Mouse (Mus musculus) liver, adult 2 months (tissue): Measurements from ENCODE around the gene Gskip.

Experiments used
- CTCF ChIP-seq: fragments of 200-500 bp; IDR thresholded peaks from 2 replicates; pipeline ENCODE4 v1.5.1; 2011; ENCODE audit warnings: low read depth, low read length, control low read depth
- POLR2A ChIP-seq: fragments of 200-500 bp; IDR thresholded peaks from 2 replicates; pipeline ENCODE4 v1.6.1; 2011; ENCODE audit warnings: low read length, control low read depth; ENCODE audit not compliant: insufficient read depth; ENCODE audit errors: extremely low read depth

DNA sequence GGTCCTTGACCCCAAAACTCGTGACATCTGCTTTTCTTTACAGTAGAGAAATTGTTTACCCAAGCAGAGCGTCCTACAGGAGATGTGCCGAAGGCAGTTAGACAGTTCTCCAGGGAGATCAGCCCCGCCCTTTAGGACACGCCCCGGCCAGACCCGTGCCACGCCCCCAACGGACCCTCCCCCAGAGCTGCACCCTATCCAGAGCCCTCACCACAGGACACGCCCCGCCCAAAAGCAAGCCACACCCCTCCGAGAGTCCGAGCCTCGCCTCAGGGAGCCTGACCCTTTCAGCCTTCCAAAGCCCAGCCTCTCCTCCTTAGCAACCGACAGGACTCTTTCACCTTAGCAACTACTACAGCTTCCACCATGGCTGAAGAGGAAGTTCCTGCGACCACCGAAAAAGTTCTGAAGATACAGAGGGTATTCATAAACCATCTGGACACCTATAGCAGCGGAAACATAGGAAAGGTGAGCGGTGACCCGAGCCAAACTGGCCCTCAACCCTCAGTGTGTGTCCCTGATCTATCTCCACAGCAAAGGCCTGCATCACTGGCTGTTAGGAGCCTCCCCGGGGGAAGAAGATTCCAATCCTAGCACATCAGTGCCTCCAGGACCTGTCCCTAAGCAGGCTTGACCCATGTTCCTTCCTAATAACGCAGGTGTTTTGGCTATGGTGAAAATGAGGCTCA, 21.3 kb downstream of the Gskip start, which contains the start of gene Ak7:
- no peak for TF ChIP-seq POLR2A
- TF ChIP-seq CTCF = no peak
